In genomic region chr5:23413575-23414470, GRCm38 (mm10) we compare ENCODE assay signal across 9 mouse cellular contexts. TPM values are rescaled to one million over a fixed set of nuclear protein-coding genes. Genes with fewer than 3 reads are reported as not detected.
DNase-seq lines count a peak whose midpoint lies in the region; ATAC-seq and TF ChIP-seq lines count a peak whose summit lies in the region.
"Had no signal": no experiment of that assay in that cellular context is flagged by ENCODE, and none has a peak within 500 bp of the region (broad histone marks: within the 10 kb centered on the region; RNA-seq: fewer than 3 reads in every experiment).

No protein-coding gene starts in this region.

- H3K9ac ChIP-seq in forebrain, postnatal 0 days = no peak overlapping the region
- no peak overlapping the region; the same call in 1 of the 2 replicates for H3K9ac ChIP-seq in hindbrain, embryonic 13.5 days
- no peak overlapping the region for H3K9ac ChIP-seq in stomach, postnatal 0 days (ENCODE audit: low read length)
- H3K9ac ChIP-seq: liver, embryonic 13.5 days had no signal

- peak; percentile 75 to 78 for DNase-seq in right cerebral cortex, postnatal 10 days (ENCODE audit: low spot score in 2 of 2)
- no peak for DNase-seq in right cerebral cortex, postnatal 14 days
- DNase-seq in forebrain, postnatal 0 days = peak; percentile 75
- DNase-seq in lung, postnatal 25 days (ENCODE audit: low spot score) = peak; percentile 48
- DNase-seq in stomach, postnatal 0 days (ENCODE audit: low spot score) = no peak
- DNase-seq in right cerebral cortex, postnatal 4 days = no peak
- DNase-seq: liver, embryonic 13.5 days had no signal

- H3K27ac ChIP-seq in forebrain, postnatal 0 days (ENCODE audit: low read depth, low read length) = peak overlapping the region; percentile 71
- peak overlapping the region; percentile 84 for H3K27ac ChIP-seq in hindbrain, embryonic 13.5 days
- peak overlapping the region; percentile 79 for H3K27ac ChIP-seq in stomach, postnatal 0 days (replicated peaks)
- H3K27ac ChIP-seq: liver, embryonic 13.5 days had no signal

- no peaks in the 10 kb centered on the region for H3K27me3 ChIP-seq in forebrain, postnatal 0 days (ENCODE audit: insufficient read depth, low read length)
- no peaks in the 10 kb centered on the region for H3K27me3 ChIP-seq in hindbrain, embryonic 13.5 days
- no peaks in the 10 kb centered on the region for H3K27me3 ChIP-seq in stomach, postnatal 0 days (ENCODE audit: control insufficient read depth, insufficient read depth, low read length)
- H3K27me3 ChIP-seq: liver, embryonic 13.5 days had no signal

- 0 out of 2 replicates have a peak overlapping the region, but pooled peaks have one; percentile 2 for H3K4me2 ChIP-seq in forebrain, postnatal 0 days (ENCODE audit: low read depth)
- H3K4me2 ChIP-seq in hindbrain, embryonic 13.5 days = 0 out of 2 replicates have a peak overlapping the region, but pooled peaks have one; percentile 4
- no peak overlapping the region; the same call in 1 of the 2 replicates for H3K4me2 ChIP-seq in stomach, postnatal 0 days (replicated peaks; ENCODE audit: low read depth)
- H3K4me2 ChIP-seq: liver, embryonic 13.5 days had no signal

- no peak for TF ChIP-seq CTCF in forebrain, postnatal 0 days (IDR thresholded peaks at IDR 0.05; ENCODE audit: low read depth)
- TF ChIP-seq CTCF in stomach, postnatal 0 days (IDR thresholded peaks at IDR 0.05; ENCODE audit: low read depth) = no peak

- ATAC-seq in forebrain, postnatal 0 days = peak; percentile 45
- ATAC-seq in hindbrain, embryonic 13.5 days (ENCODE audit: low FRiP score) = peak; percentile 14; the same call in 1 of the 2 replicates
- ATAC-seq in stomach, postnatal 0 days (ENCODE audit: low FRiP score, low TSS enrichment) = no peak
- ATAC-seq in erythroblast, adult 5-6 weeks (replicated peaks; ENCODE audit: low FRiP score, poor library complexity, severe bottlenecking) = no peak

- no peaks in the 10 kb centered on the region for H3K36me3 ChIP-seq in forebrain, postnatal 0 days (ENCODE audit: insufficient read depth)
- peaks cover 29% of the 10 kb centered on the region for H3K36me3 ChIP-seq in hindbrain, embryonic 13.5 days
- no peaks in the 10 kb centered on the region for H3K36me3 ChIP-seq in stomach, postnatal 0 days (ENCODE audit: control insufficient read depth, insufficient read depth, low read length)

- no peak overlapping the region for H3K4me3 ChIP-seq in forebrain, postnatal 0 days (ENCODE audit: low read depth, low read length)
- H3K4me3 ChIP-seq in hindbrain, embryonic 13.5 days = no peak overlapping the region
- no peak overlapping the region for H3K4me3 ChIP-seq in stomach, postnatal 0 days (ENCODE audit: low read depth, low read length)
- H3K4me3 ChIP-seq: liver, embryonic 13.5 days had no signal

- H3K9me3 ChIP-seq in forebrain, postnatal 0 days (ENCODE audit: low read length) = no peaks in the 10 kb centered on the region
- H3K9me3 ChIP-seq in hindbrain, embryonic 13.5 days = no peaks in the 10 kb centered on the region
- H3K9me3 ChIP-seq in stomach, postnatal 0 days (ENCODE audit: control insufficient read depth, low read length) = no peaks in the 10 kb centered on the region
- H3K9me3 ChIP-seq: liver, embryonic 13.5 days had no signal

- WGBS in forebrain, postnatal 0 days = 9% methylated on average over 12 of the region's 12 CpGs
- WGBS in hindbrain, embryonic 13.5 days = 15% methylated on average over 12 of the region's 12 CpGs
- 46% methylated on average over 12 of the region's 12 CpGs for WGBS in stomach, postnatal 0 days

- TF ChIP-seq EP300 in stomach, postnatal 0 days (optimal IDR thresholded peaks at IDR 0.05) = no peak

- peaks cover 35% of the 10 kb centered on the region for H3K4me1 ChIP-seq in forebrain, postnatal 0 days (ENCODE audit: insufficient read depth)
- peaks cover 69% of the 10 kb centered on the region for H3K4me1 ChIP-seq in hindbrain, embryonic 13.5 days (replicated peaks)
- H3K4me1 ChIP-seq in stomach, postnatal 0 days (replicated peaks; ENCODE audit: control insufficient read depth, insufficient read depth) = peaks cover 3% of the 10 kb centered on the region; the same call in 1 of the 2 replicates

RNA-seq across cellular contexts. Expression of gene Kmt2e, which starts 20.4 kb away (rescaled TPM):
- total RNA-seq in forebrain, postnatal 0 days (2014; rRNA removed) = 56.8 and 61.7 TPM in 2 replicates
- 93.7 and 149 TPM in 2 replicates for polyA plus RNA-seq in forebrain, postnatal 0 days (2015; fragmentation: Nextera tagmentation; extraction: Ambion mirVana)
- 169 and 170 TPM in 2 replicates for polyA plus RNA-seq in hindbrain, embryonic 13.5 days (2015; fragmentation: Nextera tagmentation; extraction: Ambion mirVana)
- 51.9 and 54.8 TPM in 2 replicates for polyA plus RNA-seq in stomach, postnatal 0 days (2015; fragmentation: Nextera tagmentation; extraction: Ambion mirVana)
- 54.5 and 85.1 TPM in 2 replicates for total RNA-seq in erythroblast, adult 5-6 weeks (2015; ENCODE audit: low replicate concordance)
- total RNA-seq in erythroblast, adult 5-6 weeks (2017; ENCODE audit: low replicate concordance) = 70.8 and 88.7 TPM in 2 replicates

Comparison
In these comparisons a context has a peak if more than half of its experiments do, and no peak if none do; other contexts are left out.
1. DNase-seq: peak in right cerebral cortex, postnatal 10 days (2 of 2), forebrain, postnatal 0 days (single experiment) and lung, postnatal 25 days (single experiment); none in right cerebral cortex, postnatal 14 days (single experiment), stomach, postnatal 0 days (single experiment) and right cerebral cortex, postnatal 4 days (single experiment).
2. ATAC-seq: peak in forebrain, postnatal 0 days (single experiment) and hindbrain, embryonic 13.5 days (single experiment); none in stomach, postnatal 0 days (single experiment) and erythroblast, adult 5-6 weeks (single experiment).
3. Peak in every context shown above with its lines, with median percentiles within 50 percentile points of each other: H3K27ac ChIP-seq.